Mouse (Mus musculus): ENCODE measurements at regions not wholly inside any gene's neighbourhood (a gene's known extent, or its start where the extent isn't known, plus 50 kb on each side); places are given as distances from the start of the nearest gene placed in this dataset.

DNA sequence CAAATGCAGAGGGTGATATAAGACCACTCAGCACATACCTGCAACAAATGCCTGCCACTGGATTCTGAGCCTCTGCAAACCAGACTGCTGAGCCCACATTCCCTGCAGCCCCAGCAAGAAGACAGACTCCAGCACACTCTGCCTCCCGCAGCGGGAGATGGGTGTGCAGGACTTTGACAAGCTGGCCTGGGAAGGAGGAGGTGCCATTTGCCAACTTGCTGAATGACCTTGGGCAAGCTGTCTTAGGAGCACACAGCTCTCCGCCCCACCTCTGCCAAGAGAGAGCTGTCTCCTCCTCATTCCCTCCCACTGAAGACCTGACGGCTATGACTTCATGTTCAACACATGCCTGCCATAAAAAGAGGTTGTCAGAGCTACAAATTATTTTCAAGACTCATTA, 302.4 kb downstream of the Psat1 start:
- TF ChIP-seq CTCF (IDR thresholded peaks at IDR 0.05; ENCODE audit: low read depth), result no peak
- Histone ChIP-seq H3K4me3 (ENCODE audit: low read depth, low read length) (no peak overlapping the region), H3K9ac (ENCODE audit: low read depth, low read length) (no peak overlapping the region), H3K9me3 (ENCODE audit: control insufficient read depth) (no peaks in the 10 kb centered on the region), H3K27ac (ENCODE audit: low read depth, low read length) (no peak overlapping the region), H3K4me1 (replicated peaks; ENCODE audit: control insufficient read depth, insufficient read depth, low read length) (no peaks in the 10 kb centered on the region), H3K27me3 (replicated peaks; ENCODE audit: control insufficient read depth, insufficient read depth, low read length) (no peaks in the 10 kb centered on the region), H3K36me3 (ENCODE audit: control insufficient read depth, insufficient read depth) (no peaks in the 10 kb centered on the region), H3K4me2 (replicated peaks; ENCODE audit: low read depth) (no peak overlapping the region)
- no peak for ATAC-seq
- 55% methylated on average over 4 of the region's 4 CpGs for WGBS

DNA sequence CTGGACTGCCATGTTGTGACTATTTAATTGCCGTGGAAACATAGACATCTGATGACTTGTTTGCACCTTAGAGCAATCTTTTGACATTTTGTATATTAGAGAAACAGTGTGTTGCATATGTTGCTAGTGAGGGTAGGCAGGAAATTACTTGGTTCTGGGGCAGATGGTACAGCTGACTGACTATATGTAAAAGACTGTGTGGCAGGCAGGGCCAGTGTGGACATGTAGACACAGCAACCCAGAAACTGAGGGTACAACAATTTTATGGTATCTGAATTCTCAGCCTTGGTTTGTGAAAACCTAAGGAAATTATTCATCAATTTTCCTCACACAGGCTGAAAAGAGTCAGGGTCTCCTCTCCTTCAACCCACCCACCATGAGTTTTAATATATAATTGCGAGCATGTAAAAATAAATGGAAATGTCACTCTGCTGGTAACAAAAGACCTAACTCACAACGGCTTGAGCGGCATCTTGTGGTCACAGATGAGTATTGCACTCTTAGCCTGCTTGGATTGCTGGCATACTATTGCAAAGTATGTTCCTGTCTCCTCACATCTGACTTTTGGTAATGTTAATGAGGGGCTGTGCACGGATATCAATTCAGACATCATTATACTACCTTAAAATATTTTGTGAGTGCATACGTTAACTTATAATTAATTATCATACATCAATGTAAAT, 329.8 kb downstream of the Psat1 start:
- 16% methylated on average over 6 of the region's 6 CpGs for WGBS
- no peak overlapping the region for H3K27ac ChIP-seq (ENCODE audit: low read depth, low read length)
- no peaks in the 10 kb centered on the region for H3K4me1 ChIP-seq (replicated peaks; ENCODE audit: control insufficient read depth, insufficient read depth, low read length)
- no peaks in the 10 kb centered on the region for H3K36me3 ChIP-seq (ENCODE audit: control insufficient read depth, insufficient read depth)
- no peaks in the 10 kb centered on the region for H3K27me3 ChIP-seq (replicated peaks; ENCODE audit: control insufficient read depth, insufficient read depth, low read length)
- TF ChIP-seq CTCF (IDR thresholded peaks at IDR 0.05; ENCODE audit: low read depth), result peak; percentile 92
- no peak overlapping the region for H3K4me2 ChIP-seq (replicated peaks; ENCODE audit: low read depth)
- no peaks in the 10 kb centered on the region for H3K9me3 ChIP-seq (ENCODE audit: control insufficient read depth)
- no peak for ATAC-seq
- H3K4me3 ChIP-seq (ENCODE audit: low read depth, low read length), result no peak overlapping the region
- H3K9ac ChIP-seq (ENCODE audit: low read depth, low read length), result no peak overlapping the region

DNA sequence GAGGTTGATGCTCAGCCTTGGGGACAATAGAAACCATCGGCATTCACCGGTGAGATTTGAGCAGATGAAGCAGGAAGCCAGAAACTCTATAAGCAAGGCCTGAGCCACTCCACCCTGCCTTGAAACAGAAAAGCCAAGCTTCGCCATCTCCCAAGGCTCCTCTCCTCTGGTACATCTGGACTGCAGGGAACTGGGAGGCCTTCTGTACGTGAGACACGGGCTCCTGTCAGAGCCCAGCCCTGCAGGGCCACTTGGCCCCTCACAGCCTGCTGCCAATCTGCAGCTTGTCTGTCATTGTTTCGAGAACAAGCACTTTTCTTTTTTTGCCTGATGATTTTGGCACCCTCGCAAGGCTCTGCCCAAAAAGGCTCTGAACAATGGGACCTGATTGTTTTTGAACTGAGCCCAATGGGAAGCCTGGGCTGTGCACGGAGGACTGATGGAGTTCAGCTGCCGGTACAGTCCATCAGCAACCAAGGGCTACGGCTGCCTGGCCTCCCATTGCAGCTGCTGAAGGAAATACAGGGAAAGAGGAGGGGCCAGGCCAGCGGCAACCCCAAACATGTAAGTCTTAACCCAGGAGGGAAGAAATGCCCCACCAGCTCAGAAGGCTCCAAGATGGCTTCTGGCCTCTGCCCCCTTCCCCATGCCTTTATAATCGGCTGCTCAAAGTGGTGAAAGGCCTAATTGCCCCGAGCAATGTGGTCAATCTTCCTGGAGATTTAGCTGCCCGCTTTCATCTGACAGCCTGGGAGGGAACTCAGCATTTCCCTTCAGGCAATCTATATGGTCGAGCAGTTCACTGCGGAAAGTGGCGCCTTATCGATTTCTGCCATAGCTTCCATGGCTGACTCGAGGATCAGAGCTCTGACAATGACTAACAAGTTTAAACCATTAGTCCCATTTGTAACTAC, 332.2 kb downstream of the Psat1 start:
- H3K9me3 ChIP-seq (ENCODE audit: control insufficient read depth), result no peaks in the 10 kb centered on the region
- H3K9ac ChIP-seq (ENCODE audit: low read depth, low read length), result no peak overlapping the region
- H3K36me3 ChIP-seq (ENCODE audit: control insufficient read depth, insufficient read depth), result no peaks in the 10 kb centered on the region
- no peak overlapping the region for H3K4me3 ChIP-seq (ENCODE audit: low read depth, low read length)
- no peak overlapping the region for H3K27ac ChIP-seq (ENCODE audit: low read depth, low read length)
- H3K4me1 ChIP-seq (replicated peaks; ENCODE audit: control insufficient read depth, insufficient read depth, low read length), result no peaks in the 10 kb centered on the region
- WGBS, result 57% methylated on average over 19 of the region's 19 CpGs
- no peaks in the 10 kb centered on the region for H3K27me3 ChIP-seq (replicated peaks; ENCODE audit: control insufficient read depth, insufficient read depth, low read length)
- no peak overlapping the region for H3K4me2 ChIP-seq (replicated peaks; ENCODE audit: low read depth)
- no peak for TF ChIP-seq CTCF (IDR thresholded peaks at IDR 0.05; ENCODE audit: low read depth)
- no peak for ATAC-seq

DNA sequence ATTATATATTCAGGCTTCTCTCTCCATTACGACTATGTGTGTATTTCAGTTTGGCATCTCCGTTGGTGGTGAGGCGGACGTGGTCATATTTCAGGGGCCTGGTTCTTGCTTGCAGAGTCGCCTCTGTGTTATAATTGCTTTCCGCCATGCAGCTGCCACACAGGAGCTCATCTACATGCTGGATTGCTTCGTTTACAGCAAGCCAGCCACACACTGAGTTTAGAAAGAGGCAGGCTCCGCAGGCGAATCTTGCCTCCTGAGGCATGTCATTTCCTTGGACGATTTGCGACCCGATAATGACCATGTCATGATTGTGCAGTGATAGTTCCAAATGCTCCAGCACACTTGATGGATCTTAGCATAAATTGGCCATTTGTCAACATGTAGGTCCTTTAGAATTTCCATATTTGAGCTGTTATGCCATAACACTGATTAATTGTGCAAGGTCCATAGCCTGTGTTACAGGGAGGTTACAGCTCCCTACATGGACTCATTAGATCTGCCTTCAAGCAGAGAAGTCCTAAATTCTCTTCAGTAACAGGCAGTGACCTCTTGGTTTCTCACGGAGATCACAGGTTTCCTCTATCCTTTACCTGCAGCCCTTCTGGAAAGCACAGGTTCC, 335.9 kb downstream of the Psat1 start:
- no peak overlapping the region for H3K4me3 ChIP-seq (ENCODE audit: low read depth, low read length)
- WGBS, result 69% methylated on average over 13 of the region's 13 CpGs
- no peaks in the 10 kb centered on the region for H3K4me1 ChIP-seq (replicated peaks; ENCODE audit: control insufficient read depth, insufficient read depth, low read length)
- no peaks in the 10 kb centered on the region for H3K36me3 ChIP-seq (ENCODE audit: control insufficient read depth, insufficient read depth)
- H3K9ac ChIP-seq (ENCODE audit: low read depth, low read length), result no peak overlapping the region
- no peak for TF ChIP-seq CTCF (IDR thresholded peaks at IDR 0.05; ENCODE audit: low read depth)
- ATAC-seq, result no peak
- H3K9me3 ChIP-seq (ENCODE audit: control insufficient read depth), result no peaks in the 10 kb centered on the region
- H3K27ac ChIP-seq (ENCODE audit: low read depth, low read length), result no peak overlapping the region
- no peaks in the 10 kb centered on the region for H3K27me3 ChIP-seq (replicated peaks; ENCODE audit: control insufficient read depth, insufficient read depth, low read length)
- no peak overlapping the region for H3K4me2 ChIP-seq (replicated peaks; ENCODE audit: low read depth)

DNA sequence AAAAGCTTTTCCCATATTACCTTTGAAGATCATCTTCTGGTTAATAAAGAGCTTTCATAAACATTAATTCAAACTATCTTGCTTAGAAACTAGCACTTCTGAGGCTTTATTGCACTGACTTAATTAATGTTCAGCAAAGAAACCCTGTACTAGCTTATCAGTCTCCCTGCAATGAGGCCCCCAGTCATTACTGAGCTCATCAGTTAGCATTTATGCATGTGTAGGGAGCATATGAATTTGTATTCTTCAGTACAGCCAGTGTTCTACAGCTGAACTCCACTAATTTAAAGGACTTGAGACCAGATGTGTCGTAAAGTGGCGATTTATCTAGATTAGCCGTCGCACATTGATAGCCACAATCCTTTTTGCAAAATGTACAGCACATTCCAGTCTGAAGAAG, 340.7 kb downstream of the Psat1 start:
- 62% methylated on average over 4 of the region's 4 CpGs for WGBS
- no peak overlapping the region for H3K9ac ChIP-seq (ENCODE audit: low read depth, low read length)
- TF ChIP-seq CTCF (IDR thresholded peaks at IDR 0.05; ENCODE audit: low read depth), result no peak

DNA sequence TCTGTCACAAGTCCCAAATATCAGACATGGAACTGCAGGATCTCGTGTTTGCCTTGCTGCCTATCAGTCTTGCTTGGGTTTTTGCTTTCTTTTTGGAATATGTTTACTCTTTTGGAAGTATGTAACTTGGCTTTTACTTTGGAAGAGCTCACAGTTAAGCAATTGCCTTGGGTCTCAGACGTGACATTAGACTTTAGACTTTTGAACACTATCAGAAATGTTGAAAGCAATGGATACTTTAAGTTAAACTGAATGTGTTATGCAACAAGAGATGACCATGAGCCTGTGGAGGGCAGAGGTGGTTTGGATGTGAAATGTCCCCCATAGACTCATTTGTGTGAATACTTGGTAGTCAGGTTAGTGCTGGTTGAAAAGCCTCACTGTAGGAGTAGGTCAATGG, 354.3 kb downstream of the Psat1 start:
- H3K27ac ChIP-seq (ENCODE audit: low read depth, low read length), result no peak overlapping the region
- no peak for ATAC-seq
- H3K4me1 ChIP-seq (replicated peaks; ENCODE audit: control insufficient read depth, insufficient read depth, low read length), result no peaks in the 10 kb centered on the region
- TF ChIP-seq CTCF (IDR thresholded peaks at IDR 0.05; ENCODE audit: low read depth), result no peak
- H3K36me3 ChIP-seq (ENCODE audit: control insufficient read depth, insufficient read depth), result no peaks in the 10 kb centered on the region
- no peaks in the 10 kb centered on the region for H3K27me3 ChIP-seq (replicated peaks; ENCODE audit: control insufficient read depth, insufficient read depth, low read length)
- H3K9ac ChIP-seq (ENCODE audit: low read depth, low read length), result no peak overlapping the region
- H3K4me3 ChIP-seq (ENCODE audit: low read depth, low read length), result no peak overlapping the region
- WGBS, result 69% methylated on average over 2 of the region's 2 CpGs
- no peak overlapping the region for H3K4me2 ChIP-seq (replicated peaks; ENCODE audit: low read depth)
- H3K9me3 ChIP-seq (ENCODE audit: control insufficient read depth), result no peaks in the 10 kb centered on the region

More for the DNA sequence above, 340.7 kb downstream of the Psat1 start:
- Histone ChIP-seq H3K4me3 (ENCODE audit: low read depth, low read length) (no peak overlapping the region), H3K9me3 (ENCODE audit: control insufficient read depth) (no peaks in the 10 kb centered on the region), H3K27ac (ENCODE audit: low read depth, low read length) (no peak overlapping the region), H3K27me3 (replicated peaks; ENCODE audit: control insufficient read depth, insufficient read depth, low read length) (no peaks in the 10 kb centered on the region), H3K4me1 (replicated peaks; ENCODE audit: control insufficient read depth, insufficient read depth, low read length) (no peaks in the 10 kb centered on the region), H3K4me2 (replicated peaks; ENCODE audit: low read depth) (no peak overlapping the region), H3K36me3 (ENCODE audit: control insufficient read depth, insufficient read depth) (no peaks in the 10 kb centered on the region)
- no peak for ATAC-seq
